Mouse (Mus musculus): Measurements from ENCODE around the gene Il25. TPM values are rescaled to one million over a fixed set of nuclear protein-coding genes. Genes with fewer than 3 reads are reported as not detected.
A peak's percentile ranks its signal among the peaks of the same experiment; 100 is the strongest.

Gene Il25
- not detected in 2 replicates for polyA plus RNA-seq (2015; fragmentation: Nextera tagmentation; extraction: Ambion mirVana)

- DNase-seq: no peak
- Histone ChIP-seq H3K27ac (ENCODE audit: low read depth) (no peak within 1 kb of the TSS), H3K4me3 (ENCODE audit: low read depth, low read length) (no peak within 1 kb of the TSS), H3K9me3 (ENCODE audit: low read length) (no peaks in the 10 kb centered on the region), H3K4me1 (ENCODE audit: insufficient read depth) (no peaks in the 10 kb centered on the region), H3K36me3 (replicated peaks; ENCODE audit: insufficient read depth, low read length) (no peaks in the 10 kb centered on the region), H3K9ac (replicated peaks) (no peak within 1 kb of the TSS), H3K4me2 (ENCODE audit: low read depth, low read length) (no peak within 1 kb of the TSS), H3K27me3 (ENCODE audit: insufficient read depth, low read length) (peaks cover 15% of the 10 kb centered on the region)
- WGBS (ENCODE audit: insufficient replicate concordance): 62% methylated on average over 6 of the region's 6 CpGs
- no peak for ATAC-seq
- no peak for TF ChIP-seq EP300 (IDR thresholded peaks at IDR 0.05; ENCODE audit: low read depth)
- no peak for TF ChIP-seq CTCF (IDR thresholded peaks at IDR 0.05; ENCODE audit: low read depth)
Observed at GRCm38 (mm10) chr14:54932645-54933150, at the start of gene Il25. Gene Il25, plus strand, starts transcription at chr14:54932695.

DNA sequence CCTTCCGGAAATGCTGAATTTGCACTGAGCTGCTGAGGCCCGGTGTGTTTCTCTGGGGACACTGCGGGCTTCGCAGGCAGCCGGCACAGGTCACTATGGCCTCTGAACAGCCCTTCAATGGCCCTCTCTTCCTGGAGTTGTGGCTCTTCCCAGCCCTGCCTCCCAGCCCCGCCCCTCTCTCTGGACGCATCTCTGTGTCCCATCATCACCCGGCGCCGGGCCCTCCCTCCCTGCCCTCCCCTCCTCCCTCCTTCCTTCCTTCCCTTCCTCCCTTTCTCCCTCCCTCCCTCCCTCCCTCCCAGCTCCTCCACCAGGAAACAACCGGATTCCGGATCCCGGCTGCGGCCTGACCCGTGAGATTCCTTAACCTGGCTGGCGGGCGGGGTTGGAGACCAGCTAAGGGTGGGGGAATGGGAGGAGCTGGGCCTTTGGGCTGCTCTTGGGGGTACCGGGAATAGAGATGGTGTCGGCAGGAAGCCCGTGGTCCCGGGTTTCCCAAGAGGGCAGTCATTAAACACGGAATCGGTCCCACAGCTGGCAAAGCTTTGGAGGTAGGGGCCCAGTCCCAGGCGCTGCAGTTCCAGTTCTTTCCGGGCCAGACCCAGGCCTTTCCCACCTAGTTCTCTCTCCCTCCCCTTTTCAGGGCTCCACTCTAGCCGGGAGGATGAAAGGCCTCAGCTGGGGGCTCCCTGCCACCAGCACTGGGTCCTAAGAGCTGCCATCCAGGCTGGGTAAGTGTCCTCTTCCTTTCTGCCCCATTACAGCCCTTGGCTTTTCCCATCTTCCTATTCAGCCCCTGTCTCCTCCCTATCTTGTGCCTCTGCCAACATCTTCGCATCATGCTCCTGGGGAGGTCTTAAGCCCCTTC, 49.1 kb upstream of the Il25 start, which contains the start of the genes Bcl2l2 and Gm20521:
Bcl2l2 (plus strand) TSS at position 224 of the 868 bp plus-strand sequence.
Gm20521 (plus strand) TSS at position 288 of the 868 bp plus-strand sequence.
- Histone ChIP-seq H3K36me3 (replicated peaks; ENCODE audit: insufficient read depth, low read length) (no peaks in the 10 kb centered on the region), H3K27me3 (ENCODE audit: insufficient read depth, low read length) (no peaks in the 10 kb centered on the region), H3K4me2 (ENCODE audit: low read depth, low read length) (peak within 1 kb of the TSS; percentile 84), H3K27ac (ENCODE audit: low read depth) (peak within 1 kb of the TSS; percentile 84), H3K4me3 (ENCODE audit: low read depth, low read length) (peak within 1 kb of the TSS; percentile 71), H3K9ac (replicated peaks) (peak within 1 kb of the TSS; percentile 84), H3K9me3 (ENCODE audit: low read length) (no peaks in the 10 kb centered on the region), H3K4me1 (ENCODE audit: insufficient read depth) (peaks cover 11% of the 10 kb centered on the region; the same call in 1 of the 2 replicates)
- 3% methylated on average over 27 of the region's 27 CpGs for WGBS (ENCODE audit: insufficient replicate concordance)
- TF ChIP-seq CTCF (IDR thresholded peaks at IDR 0.05; ENCODE audit: low read depth) (no peak), EP300 (IDR thresholded peaks at IDR 0.05; ENCODE audit: low read depth) (no peak)
- ATAC-seq (peak; percentile 97), DNase-seq (peak; percentile 88)

DNA sequence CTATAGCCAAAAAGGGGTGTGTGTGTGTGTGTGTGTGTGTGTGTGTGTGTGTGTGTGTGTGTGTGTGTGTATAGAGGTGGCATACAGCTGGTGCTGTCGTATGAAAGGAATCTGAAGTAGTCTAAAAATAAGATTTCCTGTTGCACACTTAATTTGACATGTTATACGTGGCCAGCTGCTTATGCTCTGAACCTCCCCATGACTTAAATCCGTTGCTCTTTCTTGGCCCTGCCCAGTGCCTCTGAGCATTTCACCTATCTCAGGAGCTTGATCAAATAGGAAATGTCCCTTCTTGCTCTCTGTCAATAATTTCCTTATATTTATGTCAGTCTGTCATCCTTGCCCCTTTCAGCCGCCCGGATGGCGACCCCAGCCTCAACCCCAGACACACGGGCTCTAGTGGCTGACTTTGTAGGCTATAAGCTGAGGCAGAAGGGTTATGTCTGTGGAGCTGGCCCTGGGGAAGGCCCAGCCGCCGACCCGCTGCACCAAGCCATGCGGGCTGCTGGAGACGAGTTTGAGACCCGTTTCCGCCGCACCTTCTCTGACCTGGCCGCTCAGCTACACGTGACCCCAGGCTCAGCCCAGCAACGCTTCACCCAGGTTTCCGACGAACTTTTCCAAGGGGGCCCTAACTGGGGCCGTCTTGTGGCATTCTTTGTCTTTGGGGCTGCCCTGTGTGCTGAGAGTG, 48.3 kb upstream of the Il25 start:
- peak overlapping the region; percentile 84 for H3K4me2 ChIP-seq (ENCODE audit: low read depth, low read length)
- 56% methylated on average over 21 of the region's 21 CpGs for WGBS (ENCODE audit: insufficient replicate concordance)
- H3K4me3 ChIP-seq (ENCODE audit: low read depth, low read length): peak overlapping the region; percentile 71
- H3K9ac ChIP-seq (replicated peaks): peak overlapping the region; percentile 84
- no peak for TF ChIP-seq EP300 (IDR thresholded peaks at IDR 0.05; ENCODE audit: low read depth)
- no peak for TF ChIP-seq CTCF (IDR thresholded peaks at IDR 0.05; ENCODE audit: low read depth)
- DNase-seq: no peak
- H3K27me3 ChIP-seq (ENCODE audit: insufficient read depth, low read length): no peaks in the 10 kb centered on the region
- ATAC-seq: no peak; the same call in 1 of the 2 replicates
- H3K36me3 ChIP-seq (replicated peaks; ENCODE audit: insufficient read depth, low read length): no peaks in the 10 kb centered on the region
- peaks cover 11% of the 10 kb centered on the region; the same call in 1 of the 2 replicates for H3K4me1 ChIP-seq (ENCODE audit: insufficient read depth)
- no peaks in the 10 kb centered on the region for H3K9me3 ChIP-seq (ENCODE audit: low read length)
- peak overlapping the region; percentile 84 for H3K27ac ChIP-seq (ENCODE audit: low read depth)

GRCm38 (mm10) chr14:54885309-54885708, 47.2 kb upstream of the Il25 start:
- WGBS (ENCODE audit: insufficient replicate concordance): 90% methylated on average over 11 of the region's 11 CpGs
- no peak overlapping the region for H3K4me2 ChIP-seq (ENCODE audit: low read depth, low read length)

GRCm38 (mm10) chr14:54892200-54892599, 40.3 kb upstream of the Il25 start, which contains the start of gene Pabpn1:
Gene Pabpn1, plus strand, starts transcription at chr14:54892500.
- TF ChIP-seq CTCF (IDR thresholded peaks at IDR 0.05; ENCODE audit: low read depth): no peak
- no peak for TF ChIP-seq EP300 (IDR thresholded peaks at IDR 0.05; ENCODE audit: low read depth)
- Histone ChIP-seq H3K4me3 (ENCODE audit: low read depth, low read length) (peak within 1 kb of the TSS; percentile 98), H3K9ac (replicated peaks) (peak within 1 kb of the TSS; percentile 50), H3K4me2 (ENCODE audit: low read depth, low read length) (peak within 1 kb of the TSS; percentile 70), H3K36me3 (replicated peaks; ENCODE audit: insufficient read depth, low read length) (peaks cover 18% of the 10 kb centered on the region), H3K27me3 (ENCODE audit: insufficient read depth, low read length) (no peaks in the 10 kb centered on the region), H3K27ac (ENCODE audit: low read depth) (peak within 1 kb of the TSS; percentile 76), H3K4me1 (ENCODE audit: insufficient read depth) (peaks cover 13% of the 10 kb centered on the region), H3K9me3 (ENCODE audit: low read length) (no peaks in the 10 kb centered on the region)
- ATAC-seq (no peak), DNase-seq (no peak)
- WGBS (ENCODE audit: insufficient replicate concordance): 92% methylated on average over 3 of the region's 3 CpGs

More at GRCm38 (mm10) chr14:54885309-54885708, 47.2 kb upstream of the Il25 start:
- H3K9me3 ChIP-seq (ENCODE audit: low read length): no peaks in the 10 kb centered on the region
- no peak overlapping the region for H3K4me3 ChIP-seq (ENCODE audit: low read depth, low read length)
- H3K27me3 ChIP-seq (ENCODE audit: insufficient read depth, low read length): no peaks in the 10 kb centered on the region
- TF ChIP-seq EP300 (IDR thresholded peaks at IDR 0.05; ENCODE audit: low read depth) (no peak), CTCF (IDR thresholded peaks at IDR 0.05; ENCODE audit: low read depth) (no peak)
- H3K4me1 ChIP-seq (ENCODE audit: insufficient read depth): peaks cover 11% of the 10 kb centered on the region; the same call in 1 of the 2 replicates
- no peak overlapping the region for H3K9ac ChIP-seq (replicated peaks)
- DNase-seq (no peak), ATAC-seq (no peak)
- no peak overlapping the region for H3K27ac ChIP-seq (ENCODE audit: low read depth)
- no peaks in the 10 kb centered on the region for H3K36me3 ChIP-seq (replicated peaks; ENCODE audit: insufficient read depth, low read length)

Data from liver, postnatal 0 days (tissue).